Mouse (Mus musculus) C2C12 (cell line): ENCODE measurements around the gene Cks1b.

Experiments
- CTCF ChIP-seq: IDR thresholded peaks from one replicate; pipeline ENCODE4 v1.5.1; 2011; ENCODE audit not compliant: control insufficient read depth, insufficient read depth, insufficient read length
- MYOD1 ChIP-seq: IDR thresholded peaks from one replicate; pipeline ENCODE4 v1.6.1; 2011; ENCODE audit warnings: low read depth; ENCODE audit not compliant: control insufficient read depth, insufficient read length
- MYOG ChIP-seq: IDR thresholded peaks from one replicate; pipeline ENCODE4 v1.6.1; 2011; ENCODE audit not compliant: control insufficient read depth, insufficient read length; ENCODE audit errors: extremely low read depth
- USF1 ChIP-seq: IDR thresholded peaks from one replicate; pipeline ENCODE4 v1.6.1; 2011; ENCODE audit warnings: low read depth, mild to moderate bottlenecking, control low read depth, moderate library complexity

DNA sequence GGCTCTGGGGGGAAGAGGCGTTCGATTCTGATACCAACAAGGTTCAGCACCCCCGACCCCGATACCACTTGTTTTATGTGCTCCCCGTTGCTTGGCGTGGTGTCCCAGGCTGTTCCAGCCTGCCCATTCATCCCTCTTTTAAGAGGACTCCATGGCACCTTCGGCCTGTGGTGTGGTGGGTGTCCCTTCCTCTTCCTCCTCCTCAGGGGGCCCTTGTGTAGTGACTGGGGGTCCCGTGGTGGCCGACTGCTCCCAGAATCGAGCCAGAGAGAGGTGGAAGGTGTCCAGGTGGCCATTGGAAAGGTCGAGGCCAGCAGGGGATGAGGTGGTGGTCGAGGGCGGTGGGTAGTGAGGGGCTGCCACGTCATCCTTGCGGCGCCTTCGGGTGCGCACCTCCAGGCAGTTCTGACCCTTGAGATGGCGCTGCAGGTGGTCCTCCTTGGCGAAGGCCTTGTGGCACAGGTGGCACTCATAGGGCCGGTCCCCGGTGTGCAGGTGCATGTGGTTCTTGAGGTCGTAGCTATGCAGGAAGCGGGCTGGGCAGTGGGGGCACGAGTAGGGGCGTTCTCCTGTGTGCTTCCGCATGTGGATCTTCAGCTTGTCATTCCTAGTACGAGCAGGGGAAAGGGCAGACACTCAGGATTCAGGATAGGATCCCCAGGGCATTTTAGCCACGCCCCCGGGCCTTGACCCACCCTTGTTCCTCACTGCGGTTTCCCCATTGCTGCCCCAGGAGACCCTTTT, 38.6 kb downstream of the Cks1b start:
- no peak for TF ChIP-seq CTCF
- TF ChIP-seq MYOD1, result no peak
- TF ChIP-seq MYOG, result no peak
- no peak for TF ChIP-seq USF1
